Mouse (Mus musculus) testis, adult 2 months (tissue): ENCODE results near the gene Cracr2b. TPM values are rescaled to one million over a fixed set of nuclear protein-coding genes. Genes with fewer than 3 reads are reported as not detected.
A peak's percentile ranks its signal among the peaks of the same experiment; 100 is the strongest.

Experiments
- H3K27ac ChIP-seq: fragments of 200-500 bp; 2 replicates; pipeline ENCODE4 v1.5.1; 2012; ENCODE audit warnings: low read depth, low read length; ENCODE audit not compliant: control insufficient read depth, insufficient read depth
- H3K27me3 ChIP-seq: fragments of 200-500 bp; 2 replicates; pipeline ENCODE4 v1.6.1; 2012; ENCODE audit warnings: mild to moderate bottlenecking, low read length, moderate library complexity; ENCODE audit not compliant: control insufficient read depth, insufficient read depth
- H3K36me3 ChIP-seq: fragments of 200-500 bp; 2 replicates; pipeline ENCODE4 v1.6.1; 2012; ENCODE audit warnings: mild to moderate bottlenecking, low read length; ENCODE audit not compliant: control insufficient read depth, insufficient read depth
- H3K4me1 ChIP-seq: fragments of 200-500 bp; 2 replicates; pipeline ENCODE4 v1.6.1; 2012; ENCODE audit warnings: low read length; ENCODE audit not compliant: control insufficient read depth, insufficient read depth
- H3K4me3 ChIP-seq: fragments of 200-500 bp; 2 replicates; pipeline ENCODE4 v1.5.1; 2012; ENCODE audit warnings: low read depth, mild to moderate bottlenecking, low read length, moderate library complexity, mixed read lengths; ENCODE audit not compliant: control insufficient read depth
- CTCF ChIP-seq: fragments of 200-500 bp; IDR thresholded peaks from 2 replicates; pipeline ENCODE4 v1.5.1; 2012; ENCODE audit warnings: low read depth, mild to moderate bottlenecking, inconsistent platforms, low read length, moderate library complexity; ENCODE audit not compliant: control insufficient read depth, insufficient read depth, insufficient replicate concordance
- POLR2A ChIP-seq: fragments of 200-500 bp; IDR thresholded peaks from 2 replicates; pipeline ENCODE4 v1.6.1; 2012; ENCODE audit warnings: low read depth, mild to moderate bottlenecking, inconsistent platforms, low read length, moderate library complexity; ENCODE audit not compliant: control insufficient read depth
- polyA plus RNA-seq: library from polyadenylated mRNA; depleted of rRNA; stranded (reverse); fragments of >200 nt; gene quantifications from 2 replicates; pipeline ENCODE4 v1.2.3, GENCODE M21; 2012

The Cracr2b gene
- polyA plus RNA-seq, 1 experiment = 2.1 TPM

DNA sequence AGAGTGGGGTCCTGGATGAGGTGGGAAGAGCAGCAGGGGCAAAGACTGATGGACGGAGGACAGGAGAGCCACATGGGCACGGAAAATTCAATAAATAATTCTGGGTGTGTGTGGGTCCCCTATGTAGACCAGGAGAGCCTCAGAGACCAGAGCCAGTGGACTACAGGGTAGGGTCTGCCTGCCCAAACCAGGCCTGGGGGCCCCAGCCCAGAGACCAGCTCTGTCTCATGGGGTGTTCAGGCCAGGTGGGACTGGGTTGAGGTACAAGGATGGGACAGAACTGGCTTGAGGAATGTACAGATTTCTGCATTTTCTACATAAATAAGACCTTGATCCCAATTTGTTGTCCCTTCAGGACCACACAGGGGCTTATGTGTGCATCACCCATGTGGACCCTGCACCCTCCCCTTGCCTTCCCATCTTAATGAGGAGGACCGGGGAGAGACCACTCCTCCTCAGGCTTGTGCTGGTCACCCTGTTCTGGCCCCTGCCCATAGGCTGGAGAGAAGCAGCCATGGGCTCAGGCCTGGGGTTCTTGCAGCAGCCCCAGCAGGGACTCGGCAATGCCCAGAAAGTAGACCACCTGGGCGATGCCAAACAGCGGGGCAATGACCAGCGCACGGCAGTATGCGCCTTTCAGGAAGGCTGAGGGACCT, 30.2 kb upstream of the Cracr2b start:
- Histone ChIP-seq H3K27me3 (no peaks in the 10 kb centered on the region), H3K27ac (no peak overlapping the region), H3K4me3 (no peak overlapping the region), H3K36me3 (no peaks in the 10 kb centered on the region), H3K4me1 (peaks cover 6% of the 10 kb centered on the region)
- TF ChIP-seq CTCF (no peak), POLR2A (no peak)

DNA sequence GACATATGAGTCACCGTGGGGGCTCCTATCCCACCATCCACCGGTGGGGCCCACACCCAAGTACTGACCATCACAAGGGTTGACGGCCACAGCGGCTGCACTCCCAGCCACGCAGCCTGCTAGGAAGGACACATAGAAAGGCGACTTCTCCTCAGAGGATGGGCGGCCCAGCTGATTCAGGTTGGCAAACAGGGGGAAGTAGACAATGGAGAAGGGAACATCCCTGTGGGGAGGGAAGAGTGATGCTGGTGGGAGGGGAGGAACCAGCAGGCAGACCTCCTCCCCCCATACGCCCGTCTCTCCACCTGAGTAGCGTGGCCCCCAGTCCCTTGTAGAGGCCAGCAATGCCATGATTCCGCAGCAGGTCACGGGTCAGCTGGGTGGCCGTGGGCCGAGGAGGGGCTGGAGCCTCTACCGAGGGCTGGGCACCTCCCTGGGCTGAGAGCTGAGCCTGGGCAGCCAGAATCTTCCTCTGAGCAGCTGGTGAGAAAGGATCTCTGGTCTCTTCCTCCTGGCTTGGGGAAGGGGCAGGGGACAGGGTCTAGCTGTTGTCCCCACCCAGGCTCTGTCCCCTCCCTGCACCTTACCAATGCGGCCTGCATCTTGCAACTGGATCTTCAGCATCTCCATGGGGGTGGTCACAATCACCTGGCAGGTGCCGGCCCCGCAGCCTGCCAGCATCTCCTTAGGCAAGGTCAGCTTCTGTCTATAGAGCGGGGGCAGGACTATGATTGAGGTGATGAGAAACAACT, 29.3 kb upstream of the Cracr2b start:
- no peaks in the 10 kb centered on the region for H3K27me3 ChIP-seq
- H3K36me3 ChIP-seq = no peaks in the 10 kb centered on the region
- no peak overlapping the region for H3K4me3 ChIP-seq
- peaks cover 6% of the 10 kb centered on the region for H3K4me1 ChIP-seq
- TF ChIP-seq CTCF = no peak
- no peak overlapping the region for H3K27ac ChIP-seq

DNA sequence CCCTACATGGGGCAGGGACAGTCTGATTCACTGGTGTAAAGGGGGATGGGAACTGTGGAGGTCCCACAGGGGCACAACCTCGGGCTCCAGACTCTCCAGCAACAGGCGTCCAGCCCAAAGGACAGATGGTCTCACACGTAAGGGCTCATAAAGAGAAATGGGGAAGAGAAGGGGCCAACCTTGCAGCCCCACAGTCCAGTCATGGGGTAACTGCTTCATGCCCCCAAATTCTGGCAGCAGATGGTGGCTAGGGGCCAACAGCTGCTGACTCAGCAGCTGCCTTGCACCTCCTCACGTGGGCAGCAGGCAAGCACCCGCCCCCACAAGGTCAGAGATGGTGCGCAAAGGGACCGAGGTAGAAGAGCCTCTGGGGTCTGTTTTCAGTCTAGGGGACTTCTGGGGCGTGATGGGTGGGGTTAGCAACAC, 28.7 kb upstream of the Cracr2b start:
- peaks cover 6% of the 10 kb centered on the region for H3K4me1 ChIP-seq
- H3K36me3 ChIP-seq = no peaks in the 10 kb centered on the region
- H3K27ac ChIP-seq = no peak overlapping the region
- TF ChIP-seq CTCF (no peak), POLR2A (no peak)
- no peaks in the 10 kb centered on the region for H3K27me3 ChIP-seq
- no peak overlapping the region for H3K4me3 ChIP-seq

DNA sequence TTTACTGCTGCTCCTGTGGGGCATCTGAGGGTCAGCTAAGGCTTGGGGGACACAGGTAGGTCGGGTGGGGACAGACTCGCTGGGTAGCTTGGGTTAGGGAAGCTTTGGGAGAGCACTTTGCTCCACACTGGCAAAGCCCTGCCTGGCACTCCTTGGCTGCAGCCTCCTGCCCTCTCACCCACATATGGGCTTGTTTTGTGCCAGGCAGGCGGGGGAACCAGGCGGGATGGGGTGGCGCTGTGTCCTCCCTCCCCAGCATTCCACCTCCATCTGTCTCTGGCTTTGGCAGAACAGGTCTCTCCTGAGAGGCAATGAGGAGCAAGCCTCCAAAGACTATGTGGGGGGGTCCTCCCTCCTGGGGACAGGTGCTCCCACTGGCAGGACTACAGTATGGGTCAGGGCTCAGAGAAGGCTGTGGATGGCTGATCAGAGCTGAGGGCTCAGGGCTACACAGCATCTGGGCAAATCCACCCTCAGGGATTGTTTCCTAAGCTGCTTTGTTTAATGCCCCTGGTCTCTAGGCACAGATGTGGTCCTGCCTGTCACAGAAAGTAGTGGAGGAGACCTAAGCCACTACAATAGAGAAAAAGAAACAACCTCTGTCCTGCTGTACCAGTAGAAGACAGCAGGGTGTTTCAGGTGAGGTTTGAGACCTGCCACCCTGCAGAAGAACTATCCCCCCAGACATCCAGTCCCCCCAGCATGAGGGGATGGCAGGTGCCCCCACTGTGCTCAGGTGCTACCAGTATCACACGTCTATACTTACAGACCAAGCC, 28.0 kb upstream of the Cracr2b start:
- Histone ChIP-seq H3K4me3 (no peak overlapping the region), H3K36me3 (no peaks in the 10 kb centered on the region), H3K27me3 (no peaks in the 10 kb centered on the region), H3K4me1 (peaks cover 8% of the 10 kb centered on the region), H3K27ac (no peak overlapping the region)
- no peak for TF ChIP-seq POLR2A
- no peak for TF ChIP-seq CTCF

DNA sequence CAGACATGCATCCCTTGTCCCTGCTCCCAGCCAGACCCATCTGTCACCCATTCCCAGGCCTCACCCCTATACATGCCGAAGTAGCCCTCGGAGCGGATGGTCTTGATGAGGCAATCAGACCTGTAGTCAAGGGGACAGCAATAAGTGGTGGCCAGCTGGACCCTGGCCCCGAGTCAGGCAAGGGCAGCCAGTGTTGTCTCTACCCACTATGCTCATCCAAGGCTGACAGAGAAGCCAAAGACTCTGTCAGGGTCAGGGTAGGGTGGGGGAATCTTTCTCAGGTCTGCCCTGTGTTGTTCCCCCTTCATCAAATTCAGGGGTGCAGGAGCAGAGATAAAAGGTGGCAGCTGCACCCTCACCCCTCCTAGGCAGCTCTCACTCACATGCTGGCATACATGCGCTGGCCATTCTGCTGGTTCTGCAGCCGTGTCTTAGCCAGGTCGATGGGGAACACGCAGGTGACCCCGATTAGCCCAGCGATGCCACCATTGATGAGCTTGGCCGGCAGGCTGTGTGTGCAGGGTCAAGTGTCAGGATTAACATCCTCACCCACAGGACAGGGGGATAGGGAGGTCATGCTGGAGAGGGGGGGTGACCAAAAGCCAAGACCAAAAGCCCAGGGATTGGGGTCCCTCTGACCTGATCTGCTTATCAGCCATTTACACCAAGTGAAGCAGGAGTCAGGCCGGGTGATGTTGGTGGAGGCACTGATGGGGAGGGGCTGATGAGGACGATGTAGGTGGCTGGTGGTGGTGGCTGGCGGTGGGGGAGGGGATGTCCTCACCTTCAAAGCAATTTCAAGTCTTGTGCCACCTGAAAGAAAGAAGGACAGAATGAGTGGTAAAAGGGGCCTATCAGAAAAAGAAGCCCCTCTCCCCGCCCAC, 27.1 kb upstream of the Cracr2b start:
- H3K4me3 ChIP-seq = no peak overlapping the region
- peaks cover 8% of the 10 kb centered on the region for H3K4me1 ChIP-seq
- H3K27me3 ChIP-seq = no peaks in the 10 kb centered on the region
- no peak for TF ChIP-seq CTCF
- 0 out of 2 replicates have a peak, but pooled peaks have one; percentile 15 for TF ChIP-seq POLR2A
- H3K27ac ChIP-seq = no peak overlapping the region
- H3K36me3 ChIP-seq = no peaks in the 10 kb centered on the region

DNA sequence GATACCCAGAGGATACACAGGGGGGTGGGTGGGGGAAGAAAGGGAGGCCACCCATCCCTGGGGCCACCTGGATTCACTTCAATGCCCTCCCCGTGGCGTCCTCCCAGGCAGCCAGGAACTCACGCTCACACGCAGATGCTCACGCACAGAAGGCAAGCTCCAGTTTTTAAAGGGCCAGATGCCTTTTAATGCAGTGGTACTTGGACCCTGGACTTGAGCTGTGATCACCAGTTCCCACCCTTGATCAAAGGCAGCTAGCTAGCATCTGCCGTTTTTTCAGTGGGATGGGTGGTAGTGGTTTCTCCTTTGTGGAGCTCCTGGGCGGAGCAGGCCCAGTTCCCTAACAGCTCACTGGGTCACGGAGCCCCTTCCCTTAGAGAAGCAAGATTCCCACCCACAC, 26.4 kb upstream of the Cracr2b start:
- no peaks in the 10 kb centered on the region for H3K27me3 ChIP-seq
- no peak overlapping the region for H3K27ac ChIP-seq
- TF ChIP-seq CTCF (no peak), POLR2A (no peak)
- H3K36me3 ChIP-seq = no peaks in the 10 kb centered on the region
- 0 out of 2 replicates have a peak overlapping the region, but pooled peaks have one; percentile 47 for H3K4me3 ChIP-seq
- H3K4me1 ChIP-seq = peaks cover 3% of the 10 kb centered on the region; the same call in 1 of the 2 replicates
